Mouse (Mus musculus) G1E (cell line): ENCODE data around the gene Gm4952.

Experiments
- CTCF ChIP-seq: IDR thresholded peaks from 2 replicates; pipeline ENCODE4 v1.5.1; 2012; ENCODE audit warnings: low read depth, low read length, inconsistent platforms, mixed read lengths
- GATA1 ChIP-seq: IDR thresholded peaks from 2 replicates; pipeline ENCODE4 v1.6.1; 2012; ENCODE audit warnings: borderline replicate concordance, low read length, inconsistent platforms, mixed read lengths
- GATA2 ChIP-seq: IDR thresholded peaks from 2 replicates; pipeline ENCODE4 v1.6.1; 2012; ENCODE audit warnings: low read depth, low read length, inconsistent platforms, borderline replicate concordance
- POLR2AphosphoS5 ChIP-seq: IDR thresholded peaks from 2 replicates; pipeline ENCODE4 v1.6.1; 2012; ENCODE audit warnings: low read depth, low read length, inconsistent platforms; ENCODE audit not compliant: insufficient replicate concordance
- TAL1 ChIP-seq: conservative IDR thresholded peaks from 2 replicates; pipeline ENCODE4 v1.6.1; 2012; ENCODE audit warnings: low read depth, low read length, inconsistent platforms, mixed read lengths

DNA sequence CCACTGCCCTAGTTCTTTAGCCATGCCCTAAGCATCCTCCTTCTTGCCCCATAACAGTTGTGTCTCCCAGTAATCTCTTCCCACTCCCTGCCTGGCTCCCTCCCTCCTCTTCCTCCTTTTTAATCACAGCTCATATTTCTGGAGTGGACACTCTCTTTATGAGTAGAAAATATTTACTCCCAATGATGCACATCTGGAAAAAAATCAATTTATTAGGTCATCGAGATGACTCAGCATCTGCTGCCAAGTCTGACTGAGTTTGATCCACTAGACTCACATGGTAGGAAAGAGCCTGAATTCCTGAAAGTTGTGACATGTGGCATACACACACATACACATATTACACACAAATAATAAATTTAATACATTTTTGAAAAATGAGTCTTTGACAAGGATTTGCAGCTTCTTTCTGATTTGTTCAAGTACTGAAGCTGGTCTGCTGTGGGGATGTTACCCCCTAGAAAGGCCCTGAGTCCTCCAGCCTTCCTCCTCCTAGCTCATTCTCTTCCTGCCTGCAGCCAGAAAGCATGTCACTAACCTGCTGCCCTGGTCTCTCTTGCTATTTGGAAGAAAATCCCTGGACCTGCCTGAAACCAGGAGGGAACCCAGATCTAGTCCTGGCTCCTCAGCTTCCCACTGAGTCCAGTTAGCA is 27.0 kb upstream of the Gm4952 start:
- TF ChIP-seq CTCF = no peak
- no peak for TF ChIP-seq GATA1
- TF ChIP-seq TAL1 = no peak
- no peak for TF ChIP-seq POLR2AphosphoS5
- no peak for TF ChIP-seq GATA2
